Mouse (Mus musculus) liver, embryonic 14.5 days (tissue): ENCODE data around the gene Hspb6.

ENCODE experiments used
- CTCF ChIP-seq: IDR thresholded peaks from 2 replicates; pipeline ENCODE4 v1.5.1; 2016; ENCODE audit warnings: antibody characterized with exemption, low read depth, control low read depth
- EP300 ChIP-seq: IDR thresholded peaks from 2 replicates; pipeline ENCODE4 v1.6.1; 2016; ENCODE audit warnings: antibody characterized with exemption, low read depth

DNA sequence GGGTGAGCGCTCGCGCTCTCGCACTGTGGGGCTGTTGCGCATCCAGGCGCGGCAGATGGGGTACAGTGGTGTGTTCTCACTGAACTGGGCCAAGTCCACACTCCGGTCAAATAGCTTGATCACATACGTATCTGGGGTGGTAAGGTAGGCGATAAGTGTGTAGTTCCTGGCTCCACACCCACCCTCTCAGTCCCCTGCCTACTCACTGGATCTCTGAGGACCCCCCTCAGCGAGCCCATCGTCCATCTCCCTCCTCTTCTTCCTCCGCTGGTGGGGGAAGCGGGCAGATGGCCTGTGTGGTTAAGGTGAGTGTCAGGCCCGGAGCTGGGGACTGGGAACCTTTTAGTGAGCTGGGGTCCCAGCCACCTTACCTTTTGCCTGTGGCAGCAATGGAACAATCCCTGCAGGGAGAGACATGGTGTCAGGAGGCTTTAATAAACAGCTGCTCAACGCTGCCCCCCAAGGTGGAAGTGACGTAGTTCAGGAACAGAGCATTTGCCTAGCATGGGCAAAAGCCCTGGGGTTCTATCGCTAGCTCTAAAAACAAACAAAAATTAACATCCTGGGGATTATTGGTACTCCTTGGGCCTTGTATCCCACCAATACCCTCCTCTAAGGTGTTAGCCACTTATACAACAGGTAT, 5.0 kb downstream of the Hspb6 start:
- TF ChIP-seq CTCF: peak; percentile 59
- TF ChIP-seq EP300: no peak
